ENCODE assay signal across 9 mouse cellular contexts in genomic region chr11:104510606-104511005, GRCm38 (mm10). TPM values are rescaled to one million over a fixed set of nuclear protein-coding genes. Genes with fewer than 3 reads are reported as not detected.
DNase-seq lines count a peak whose midpoint lies in the region; ATAC-seq and TF ChIP-seq lines count a peak whose summit lies in the region.
"Had no signal": no experiment of that assay in that cellular context is flagged by ENCODE, and none has a peak within 500 bp of the region (broad histone marks: within the 10 kb centered on the region; RNA-seq: fewer than 3 reads in every experiment).

No protein-coding gene starts in this region.

- H3K36me3 ChIP-seq in midbrain, embryonic 10.5 days: peaks cover 98% of the 10 kb centered on the region
- H3K36me3 ChIP-seq in midbrain, embryonic 13.5 days: peaks cover 80% of the 10 kb centered on the region

- no peak overlapping the region for H3K27ac ChIP-seq in midbrain, embryonic 10.5 days (replicated peaks)
- no peak overlapping the region for H3K27ac ChIP-seq in midbrain, embryonic 13.5 days
- H3K27ac ChIP-seq in bone marrow macrophage, adult 2 months (ENCODE audit: insufficient read depth, low read depth, low read length): no peak overlapping the region
- H3K27ac ChIP-seq: liver, embryonic 15.5 days had no signal

- no peak overlapping the region for H3K4me2 ChIP-seq in midbrain, embryonic 13.5 days (replicated peaks)
- H3K4me2 ChIP-seq: liver, embryonic 15.5 days had no signal

- H3K9me3 ChIP-seq in midbrain, embryonic 10.5 days (replicated peaks): no peaks in the 10 kb centered on the region
- no peaks in the 10 kb centered on the region for H3K9me3 ChIP-seq in midbrain, embryonic 13.5 days
- H3K9me3 ChIP-seq: liver, embryonic 15.5 days had no signal

- H3K9ac ChIP-seq in midbrain, embryonic 13.5 days (replicated peaks): no peak overlapping the region
- H3K9ac ChIP-seq: liver, embryonic 15.5 days had no signal

- TF ChIP-seq CTCF in bone marrow macrophage, adult 2 months (IDR thresholded peaks at IDR 0.05; ENCODE audit: low read depth, low read length): peak; percentile 27; the same call in 1 of the 2 replicates

- DNase-seq in gastrocnemius, adult 18-20 months (ENCODE audit: low spot score): peak; percentile 9
- no peak for DNase-seq in gastrocnemius, postnatal 4 days (ENCODE audit: low spot score in 2 of 2)
- DNase-seq in midbrain, embryonic 10.5 days (ENCODE audit: low spot score): peak; percentile 21
- DNase-seq in kidney, postnatal 36 days: peak; percentile 4 to 59
- peak; percentile 43 for DNase-seq in thymus, postnatal 0 days (ENCODE audit: low spot score)
- no peak for DNase-seq in ovary, postnatal 10 days (ENCODE audit: low spot score)

- WGBS in midbrain, embryonic 10.5 days: 96% methylated on average over 2 of the region's 2 CpGs
- WGBS in midbrain, embryonic 13.5 days: 92% methylated on average over 2 of the region's 2 CpGs

- TF ChIP-seq POLR2A in bone marrow macrophage, adult 2 months (IDR thresholded peaks at IDR 0.05; ENCODE audit: borderline replicate concordance, low read depth, low read length): no peak

- H3K4me3 ChIP-seq in midbrain, embryonic 10.5 days: no peak overlapping the region
- no peak overlapping the region for H3K4me3 ChIP-seq in midbrain, embryonic 13.5 days (replicated peaks)
- H3K4me3 ChIP-seq in bone marrow macrophage, adult 2 months (ENCODE audit: insufficient read depth, low read length): no peak overlapping the region
- H3K4me3 ChIP-seq: liver, embryonic 15.5 days had no signal

- no peaks in the 10 kb centered on the region for H3K27me3 ChIP-seq in midbrain, embryonic 10.5 days (ENCODE audit: low read depth, poor library complexity, severe bottlenecking)
- no peaks in the 10 kb centered on the region for H3K27me3 ChIP-seq in midbrain, embryonic 13.5 days
- H3K27me3 ChIP-seq: liver, embryonic 15.5 days had no signal

- no peak for ATAC-seq in midbrain, embryonic 13.5 days

- H3K4me1 ChIP-seq in midbrain, embryonic 10.5 days: no peaks in the 10 kb centered on the region
- no peaks in the 10 kb centered on the region for H3K4me1 ChIP-seq in midbrain, embryonic 13.5 days (replicated peaks)
- no peaks in the 10 kb centered on the region for H3K4me1 ChIP-seq in bone marrow macrophage, adult 2 months (ENCODE audit: control insufficient read depth, insufficient read depth, low read length)
- H3K4me1 ChIP-seq: liver, embryonic 15.5 days had no signal

RNA-seq across cellular contexts. Expression of gene Cdc27, which starts 39.8 kb away (rescaled TPM):
- total RNA-seq in gastrocnemius, adult 18-20 months (2021): 10 to 100 TPM; 28.3 to 28.7 TPM
- 10 to 100 TPM; 49.1 to 51.1 TPM for total RNA-seq in gastrocnemius, postnatal 4 days (2021)
- polyA plus RNA-seq in midbrain, embryonic 10.5 days (2016; fragmentation: Nextera tagmentation; extraction: Ambion mirVana): 47.3 and 53.5 TPM in 2 replicates
- 42.9 and 45.3 TPM in 2 replicates for polyA plus RNA-seq in midbrain, embryonic 13.5 days (2015; fragmentation: Nextera tagmentation; extraction: Ambion mirVana)
- polyA plus RNA-seq in bone marrow macrophage, adult 2 months (2012; ENCODE audit: insufficient read depth, insufficient read length, missing spikeins): 23.6 and 25.9 TPM in 2 replicates
- polyA plus RNA-seq in thymus, postnatal 0 days (2015; fragmentation: Nextera tagmentation; extraction: Ambion mirVana): 30.0 and 33.7 TPM in 2 replicates

RNA-seq across cellular contexts. Expression of gene Myl4, which starts 39.9 kb away (rescaled TPM):
- total RNA-seq in gastrocnemius, adult 18-20 months (2021): 1 to 10 TPM; 5.6 to 9.7 TPM
- total RNA-seq in gastrocnemius, postnatal 4 days (2021): 100 to 1,000 TPM; 339 to 515 TPM
- 0.94 and 1.2 TPM in 2 replicates for polyA plus RNA-seq in midbrain, embryonic 10.5 days (2016; fragmentation: Nextera tagmentation; extraction: Ambion mirVana)
- polyA plus RNA-seq in midbrain, embryonic 13.5 days (2015; fragmentation: Nextera tagmentation; extraction: Ambion mirVana): 2.1 and 2.6 TPM in 2 replicates
- not detected in 2 replicates for polyA plus RNA-seq in bone marrow macrophage, adult 2 months (2012; ENCODE audit: insufficient read depth, insufficient read length, missing spikeins)
- 7.7 and 9.4 TPM in 2 replicates for polyA plus RNA-seq in thymus, postnatal 0 days (2015; fragmentation: Nextera tagmentation; extraction: Ambion mirVana)

RNA-seq across cellular contexts. Expression of gene Kansl1, which starts 41.9 kb away (rescaled TPM):
- total RNA-seq in gastrocnemius, adult 18-20 months (2021): 10 to 100 TPM; 21.2 to 22.0 TPM
- 10 to 100 TPM; 34.6 to 37.7 TPM for total RNA-seq in gastrocnemius, postnatal 4 days (2021)
- 24.5 and 27.9 TPM in 2 replicates for polyA plus RNA-seq in midbrain, embryonic 10.5 days (2016; fragmentation: Nextera tagmentation; extraction: Ambion mirVana)
- 32.1 and 33.8 TPM in 2 replicates for polyA plus RNA-seq in midbrain, embryonic 13.5 days (2015; fragmentation: Nextera tagmentation; extraction: Ambion mirVana)
- 37.4 and 37.9 TPM in 2 replicates for polyA plus RNA-seq in bone marrow macrophage, adult 2 months (2012; ENCODE audit: insufficient read depth, insufficient read length, missing spikeins)
- 17.5 and 18.3 TPM in 2 replicates for polyA plus RNA-seq in thymus, postnatal 0 days (2015; fragmentation: Nextera tagmentation; extraction: Ambion mirVana)

Comparison
In these comparisons a context has a peak if more than half of its experiments do, and no peak if none do; other contexts are left out.
1. DNase-seq: peak in gastrocnemius, adult 18-20 months (single experiment), midbrain, embryonic 10.5 days (single experiment), kidney, postnatal 36 days (2 of 2) and thymus, postnatal 0 days (single experiment); none in gastrocnemius, postnatal 4 days (0 of 2) and ovary, postnatal 10 days (single experiment).